ENCODE assay signal across 32 mouse cellular contexts in the genomic region with DNA sequence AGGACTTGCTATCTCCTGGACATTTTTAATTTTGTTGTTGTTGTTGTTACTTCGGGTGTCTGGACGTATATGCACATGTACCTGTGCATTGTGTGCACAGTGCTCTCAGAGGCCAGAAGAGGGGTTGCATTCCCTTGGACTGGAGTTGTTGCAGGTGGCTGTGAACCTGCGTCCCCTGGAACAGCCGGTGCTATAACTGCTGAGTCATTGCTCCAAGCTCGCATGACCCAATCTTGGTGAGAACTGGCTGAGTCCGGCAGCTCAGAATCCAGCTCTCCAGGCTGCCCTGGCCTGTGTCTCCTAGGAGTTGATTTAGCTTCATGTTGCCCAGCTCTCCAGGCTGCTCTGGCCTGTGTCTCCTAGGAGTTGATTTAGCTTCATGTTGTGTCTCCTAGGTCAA. TPM values are rescaled to one million over a fixed set of nuclear protein-coding genes. Genes with fewer than 3 reads are reported as not detected.
"Had no signal": no experiment of that assay in that cellular context is flagged by ENCODE, and none has a peak within 500 bp of the region (broad histone marks: within the 10 kb centered on the region; RNA-seq: fewer than 3 reads in every experiment).

No protein-coding gene starts in this region.

- H3K36me3 ChIP-seq: liver, embryonic 15.5 days had no signal

- ATAC-seq: hindbrain, embryonic 16.5 days; intestine, embryonic 16.5 days had no signal

- H3K4me3 ChIP-seq: heart, adult 2 months; heart, embryonic 13.5 days; heart, embryonic 15.5 days; hindbrain, embryonic 10.5 days; hindbrain, embryonic 12.5 days; kidney, embryonic 15.5 days; limb, embryonic 12.5 days; liver, embryonic 13.5 days; liver, embryonic 15.5 days had no signal

- H3K4me2 ChIP-seq: heart, embryonic 11.5 days; heart, embryonic 13.5 days; heart, embryonic 15.5 days; hindbrain, embryonic 12.5 days; hindbrain, embryonic 14.5 days; kidney, embryonic 15.5 days; limb, embryonic 12.5 days; liver, embryonic 11.5 days; liver, embryonic 13.5 days; liver, embryonic 15.5 days had no signal

- DNase-seq: gastrocnemius, postnatal 14 days; heart, adult 11 months; heart, adult 2 months; heart, postnatal 14 days; heart, postnatal 4 days; kidney, adult 11 months; kidney, adult 2 months; kidney, adult 9 months; kidney, postnatal 14 days; kidney, postnatal 36 days; layer of hippocampus, adult 9-11 months; layer of hippocampus, postnatal 36 days; left cerebral cortex, postnatal 4 days; liver; liver, embryonic 13.5 days had no signal

- H3K9ac ChIP-seq: heart, embryonic 13.5 days; heart, embryonic 15.5 days; hindbrain, embryonic 12.5 days; hindbrain, embryonic 14.5 days; kidney, embryonic 15.5 days; limb, embryonic 12.5 days; liver, embryonic 13.5 days; liver, embryonic 15.5 days had no signal

- H3K27me3 ChIP-seq: heart, embryonic 13.5 days; heart, embryonic 15.5 days; hindbrain, embryonic 12.5 days; kidney, embryonic 15.5 days; limb, embryonic 12.5 days; liver, embryonic 13.5 days; liver, embryonic 15.5 days had no signal

- H3K9me3 ChIP-seq: heart, embryonic 13.5 days; heart, embryonic 15.5 days; hindbrain, embryonic 10.5 days; hindbrain, embryonic 12.5 days; kidney, embryonic 15.5 days; limb, embryonic 12.5 days; liver, embryonic 13.5 days; liver, embryonic 15.5 days had no signal

- H3K27ac ChIP-seq: heart, adult 2 months; heart, embryonic 13.5 days; heart, embryonic 15.5 days; hindbrain, embryonic 12.5 days; hindbrain, embryonic 14.5 days; kidney, embryonic 15.5 days; kidney, postnatal 0 days; limb, embryonic 12.5 days; liver, embryonic 13.5 days; liver, embryonic 15.5 days had no signal

RNA-seq across cellular contexts. Expression of a gene that starts 39.3 kb away (rescaled TPM):
- total RNA-seq: gastrocnemius, adult 18-20 months; gastrocnemius, postnatal 14 days; gastrocnemius, postnatal 36 days; left cerebral cortex, postnatal 4 days had no signal
- polyA plus RNA-seq: heart, embryonic 13.5 days; heart, embryonic 15.5 days; heart, postnatal 0 days; intestine, embryonic 14.5 days; intestine, embryonic 16.5 days; liver, embryonic 11.5 days; liver, embryonic 13.5 days; liver, embryonic 15.5 days had no signal
